Mouse (Mus musculus) right cerebral cortex, postnatal 14 days (tissue): ENCODE results near the gene Mmp11.
"Not testable (repeated sequence)": the region's sequence is repeated elsewhere in the genome, so short reads cannot be mapped to it uniquely, and the experiment has no call there.

ENCODE experiments used
- DNase-seq: peaks from one replicate; pipeline ENCODE4 v3.0.0; 2022

The Mmp11 gene

DNA sequence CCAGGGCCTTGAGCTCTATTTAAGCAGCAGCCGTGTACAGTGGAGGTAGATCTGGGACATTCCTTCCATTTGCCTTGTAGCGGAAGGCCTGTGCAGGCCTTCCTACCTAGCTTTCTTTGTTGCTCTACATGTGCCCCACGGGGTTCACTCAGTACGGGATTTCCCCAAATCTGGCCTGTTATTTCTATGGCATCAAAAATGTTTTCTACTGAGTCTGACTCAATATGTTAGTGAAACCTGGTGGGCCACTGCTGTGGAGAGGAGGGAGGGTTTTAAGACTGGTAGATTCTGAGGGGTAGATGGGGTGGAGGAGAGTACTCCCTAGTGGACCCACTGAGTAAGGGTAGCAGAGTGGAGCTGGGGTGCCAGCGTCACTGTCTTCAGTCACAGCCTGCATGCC lies 40.6 kb downstream of the Mmp11 start:
- no peak for DNase-seq

DNA sequence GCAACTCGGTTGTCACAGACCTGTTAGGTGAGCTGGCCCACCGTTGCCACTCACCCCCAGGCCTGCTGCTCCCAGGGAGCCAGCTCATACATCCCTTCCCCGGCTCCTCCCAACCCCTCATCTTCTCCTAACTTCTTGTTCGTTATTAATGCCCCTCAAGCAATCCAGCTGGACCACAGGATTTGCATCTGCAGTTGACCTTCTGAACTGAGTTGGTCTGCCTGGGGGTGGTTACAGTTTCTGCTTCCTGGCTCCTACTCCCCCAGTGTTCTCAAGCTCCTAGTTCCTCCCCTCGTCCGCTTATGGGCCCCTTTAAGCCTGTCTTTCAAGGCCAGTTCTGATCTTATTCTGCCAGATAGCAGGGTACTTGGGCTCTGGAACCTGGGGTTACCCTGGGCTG lies 41.7 kb downstream of the Mmp11 start:
- no peak for DNase-seq

GRCm38 (mm10) chr10:75893089-75893750 lies 43.1 kb downstream of the Mmp11 start, which contains the start of gene Derl3:
Gene Derl3, plus strand, starts transcription at chr10:75893413.
- DNase-seq, result peak; percentile 94

DNA sequence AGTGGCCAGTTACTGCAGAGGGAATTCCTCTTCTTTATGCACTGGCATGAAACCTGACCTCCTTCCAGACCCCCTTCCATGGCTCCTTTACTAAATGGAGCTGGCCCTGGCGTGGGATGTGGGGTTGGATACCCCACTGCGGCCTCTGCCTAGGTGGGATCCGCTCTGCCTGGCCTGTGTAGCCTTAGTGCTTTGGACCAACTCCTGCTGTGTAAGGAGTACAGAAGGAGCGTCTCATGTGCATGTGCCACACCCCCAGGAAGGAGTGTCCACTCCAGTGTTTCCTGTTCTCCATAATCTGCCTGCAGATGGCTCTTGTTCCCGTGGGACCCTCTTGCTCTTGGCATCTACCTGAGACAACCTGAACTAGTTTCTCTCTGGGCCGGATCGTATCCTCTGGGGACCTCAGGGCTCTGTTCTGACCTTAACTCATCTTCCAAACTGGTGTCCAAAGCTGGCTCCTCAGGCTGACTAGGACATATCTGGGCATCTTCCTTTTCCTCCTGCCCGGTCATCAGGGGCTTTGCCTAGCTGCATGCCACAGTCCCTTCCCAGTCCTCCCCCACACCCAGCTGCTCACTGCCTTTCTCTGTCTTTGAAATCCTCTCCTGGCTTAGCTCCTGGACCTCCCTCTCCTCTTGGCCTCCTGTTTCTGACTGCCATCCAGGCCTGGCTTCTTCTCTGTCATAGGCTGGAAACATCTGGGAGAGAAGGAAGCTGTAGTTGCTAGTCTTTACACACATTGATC lies 46.7 kb downstream of the Mmp11 start:
- no peak for DNase-seq

DNA sequence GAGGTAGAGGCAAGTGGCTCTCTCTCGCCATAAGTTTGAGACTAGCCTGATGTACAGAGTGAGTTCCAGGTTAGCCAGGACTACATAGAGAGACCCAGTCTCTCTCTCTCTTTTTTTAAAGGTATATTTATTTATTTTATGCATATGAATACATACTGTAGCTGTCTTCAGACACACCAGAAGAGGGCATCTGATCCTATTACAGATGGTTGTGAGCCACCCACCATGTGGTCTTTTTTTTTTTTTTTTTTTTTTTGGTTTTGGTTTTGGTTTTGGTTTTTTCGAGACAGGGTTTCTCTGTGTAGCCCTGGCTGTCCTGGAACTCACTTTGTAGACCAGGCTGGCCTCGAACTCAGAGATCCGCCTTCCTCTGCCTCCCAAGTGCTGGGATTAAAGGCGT lies 48.8 kb downstream of the Mmp11 start:
- not testable (repeated sequence) for DNase-seq

GRCm38 (mm10) chr10:75884742-75885141 lies 51.6 kb downstream of the Mmp11 start:
- no peak for DNase-seq

DNA sequence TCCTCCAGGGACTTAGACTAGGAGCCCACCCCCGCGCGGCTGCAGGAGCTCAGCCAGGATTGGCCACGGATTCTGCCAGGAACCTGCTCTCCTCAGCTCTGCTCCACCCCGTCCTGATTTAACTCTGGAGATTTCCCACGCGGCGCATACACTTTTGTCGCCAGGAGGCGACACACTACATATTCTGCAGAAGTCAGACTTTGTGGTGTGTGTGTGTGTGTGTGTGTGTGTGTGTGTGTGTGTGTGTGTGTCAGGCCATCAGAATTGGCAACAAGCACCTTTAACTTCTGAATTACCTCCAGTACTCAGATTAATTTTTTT lies 53.1 kb downstream of the Mmp11 start:
- DNase-seq, result peak; percentile 82

- no peak for DNase-seq
Observed at GRCm38 (mm10) chr10:75882433-75883231, 53.7 kb downstream of the Mmp11 start.

GRCm38 (mm10) chr10:75881578-75882432 lies 54.5 kb downstream of the Mmp11 start:
- no peak for DNase-seq

- DNase-seq, result no peak
Observed at GRCm38 (mm10) chr10:75880771-75881577, 55.3 kb downstream of the Mmp11 start.

GRCm38 (mm10) chr10:75880351-75880750 lies 55.9 kb downstream of the Mmp11 start:
- DNase-seq, result no peak

DNA sequence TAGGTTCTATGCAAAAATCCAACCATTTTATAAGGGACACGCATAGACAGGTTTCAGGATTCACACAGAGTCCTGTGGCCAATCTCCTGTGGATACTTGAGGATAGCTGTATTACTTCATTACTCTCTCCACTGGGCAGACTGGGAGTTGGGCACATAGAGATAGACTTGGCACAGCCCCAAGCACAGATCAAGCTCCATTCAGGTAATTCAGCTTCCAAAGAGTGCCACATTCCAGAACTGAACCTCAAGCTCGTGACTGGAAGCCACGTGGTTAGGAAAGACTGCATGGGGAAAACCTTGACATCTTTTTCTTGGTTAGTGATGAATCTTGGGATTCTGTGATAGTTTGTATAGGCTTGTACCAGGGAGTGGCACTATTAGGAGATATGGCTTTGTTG lies 57.5 kb downstream of the Mmp11 start:
- no peak for DNase-seq

GRCm38 (mm10) chr10:75873543-75874170 lies 62.6 kb downstream of the Mmp11 start:
- no peak for DNase-seq
